Mouse (Mus musculus) MEL (cell line): ENCODE results near the gene Abt1.

Source experiments
- BHLHE40 ChIP-seq: IDR thresholded peaks from 2 replicates; pipeline ENCODE4 v1.6.1; 2012; ENCODE audit warnings: low read depth, mild to moderate bottlenecking, inconsistent platforms, low read length, improper control_type of control experiment, borderline replicate concordance
- CTCF ChIP-seq, 3 experiments: IDR thresholded peaks in 2 of 3; conservative IDR thresholded peaks in 1 of 3; 2 replicates each; pipeline ENCODE4 v1.5.1; 2011 to 2012; ENCODE audit warnings: low read length in 3 of 3, low read depth in 2 of 3, mild to moderate bottlenecking in 2 of 3, improper control_type of control experiment in 1 of 3, inconsistent platforms in 1 of 3, mixed read lengths in 1 of 3, moderate library complexity in 1 of 3; ENCODE audit not compliant: control insufficient read depth in 1 of 3, insufficient read depth in 1 of 3, poor library complexity in 1 of 3, severe bottlenecking in 1 of 3
- GATA1 ChIP-seq: IDR thresholded peaks from 2 replicates; pipeline ENCODE4 v1.6.1; 2011; ENCODE audit warnings: low read depth, low read length, improper control_type of control experiment
- POLR2A ChIP-seq, 2 experiments: IDR thresholded peaks; 2 replicates each; pipeline ENCODE4 v1.6.1; 2011 to 2012; ENCODE audit warnings: low read length in 2 of 2, mild to moderate bottlenecking in 2 of 2, control low read depth in 1 of 2, improper control_type of control experiment in 1 of 2, low read depth in 1 of 2, moderate library complexity in 1 of 2; ENCODE audit not compliant: control insufficient read depth in 1 of 2, insufficient read depth in 1 of 2, poor library complexity in 1 of 2
- ZKSCAN1 ChIP-seq: IDR thresholded peaks from 2 replicates; pipeline ENCODE4 v1.6.1; 2012; ENCODE audit warnings: low read depth, mild to moderate bottlenecking, inconsistent platforms, low read length, improper control_type of control experiment, moderate library complexity
- ZNF384 ChIP-seq: IDR thresholded peaks from 2 replicates; pipeline ENCODE4 v1.6.1; 2012; ENCODE audit warnings: low read depth, mild to moderate bottlenecking, inconsistent platforms, low read length, improper control_type of control experiment

DNA sequence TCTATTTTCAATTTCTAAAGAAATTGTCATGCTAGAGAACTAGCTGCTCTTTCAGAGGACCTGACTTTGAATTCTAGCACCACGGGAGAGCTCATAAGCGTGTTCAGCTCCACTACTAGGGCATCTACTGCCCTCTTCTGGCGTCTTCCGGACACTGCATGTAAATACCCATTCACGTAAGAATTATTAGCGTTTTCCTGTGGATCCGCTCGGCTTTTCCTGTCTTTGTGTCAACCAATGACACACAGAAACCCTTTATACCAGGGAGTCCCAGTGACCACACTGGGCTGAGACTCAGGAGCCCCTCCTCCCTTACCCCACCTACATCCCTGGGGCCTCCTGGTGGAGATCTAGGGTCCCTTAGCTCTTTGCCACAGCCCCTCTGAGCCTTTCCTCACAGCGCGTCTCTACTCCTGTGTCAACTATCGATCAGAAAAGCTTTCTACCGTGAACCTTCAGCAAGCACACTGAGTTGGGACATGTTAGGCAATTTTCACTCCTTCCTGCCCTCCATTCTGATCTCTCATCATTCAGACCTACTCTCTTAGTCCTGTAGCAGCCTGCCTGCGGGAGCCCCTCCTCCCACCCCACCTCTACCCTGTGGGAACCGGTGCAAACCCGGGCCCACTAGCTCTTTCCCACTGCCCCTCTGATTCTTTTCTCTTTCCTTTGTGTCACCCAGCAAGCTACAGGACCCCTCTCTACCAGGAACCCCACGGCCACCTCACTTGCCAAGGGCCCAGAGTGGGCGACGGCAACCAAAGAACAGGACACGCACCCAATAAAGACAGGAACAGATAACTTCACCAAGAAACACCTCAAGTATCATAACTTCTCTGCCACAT is 21.8 kb downstream of the Abt1 start:
- TF ChIP-seq ZKSCAN1 (peak; percentile 11; the same call in 1 of the 2 replicates), ZNF384 (peak; percentile 78), GATA1 (peak; percentile 24; the same call in 1 of the 2 replicates), BHLHE40 (peak; percentile 68), POLR2A (IDR thresholded peaks at IDR 0.05; ENCODE audit: control insufficient read depth in 1 of 2, insufficient read depth in 1 of 2, low read depth in 1 of 2, low read length in 2 of 2, poor library complexity in 1 of 2) (peak in 1 of 2 experiments; percentile 50; a peak in 2 of 4 replicates), CTCF (IDR thresholded peaks at IDR 0.05 in 2 of 3, conservative IDR thresholded peaks at IDR 0.05 in 1 of 3; ENCODE audit: control insufficient read depth in 1 of 3, insufficient read depth in 1 of 3, low read depth in 2 of 3, low read length in 3 of 3, poor library complexity in 1 of 3, severe bottlenecking in 1 of 3) (peak; percentile 95 to 99 (median 98))
